In genomic region chr7:100927287-100928000, GRCm38 (mm10) we compare ENCODE assay signal across 8 mouse cellular contexts. TPM values are rescaled to one million over a fixed set of nuclear protein-coding genes. Genes with fewer than 3 reads are reported as not detected.
A peak's percentile ranks its signal among the peaks of the same experiment; 100 is the strongest.
DNase-seq lines count a peak whose midpoint lies in the region; ATAC-seq lines count a peak whose summit lies in the region.

No protein-coding gene starts in this region.

- no peak for ATAC-seq in kidney, embryonic 16.5 days (ENCODE audit: low FRiP score, low TSS enrichment)
- ATAC-seq in intestine, embryonic 15.5 days, result no peak

- 6% methylated on average over 7 of the region's 7 CpGs for WGBS in kidney, embryonic 16.5 days
- 33% methylated on average over 7 of the region's 7 CpGs for WGBS in forebrain, embryonic 10.5 days
- WGBS in intestine, embryonic 15.5 days, result 8% methylated on average over 7 of the region's 7 CpGs

- DNase-seq in kidney, adult 18-20 months, result no peak
- no peak for DNase-seq in forebrain, embryonic 10.5 days (ENCODE audit: extremely low spot score, low spot score)
- peak; percentile 34 for DNase-seq in neural tube, embryonic 10.5 days (ENCODE audit: extremely low spot score, low spot score)
- DNase-seq in thymus, postnatal 25 days, result no peak
- no peak for DNase-seq in spleen, postnatal 36 days (ENCODE audit: low spot score in 2 of 2)
- DNase-seq in layer of hippocampus, adult 9-10 months (ENCODE audit: low spot score), result no peak

- H3K4me1 ChIP-seq in kidney, embryonic 16.5 days (ENCODE audit: insufficient read depth, low read length), result peaks cover 81% of the 10 kb centered on the region
- peaks cover 98% of the 10 kb centered on the region for H3K4me1 ChIP-seq in forebrain, embryonic 10.5 days
- H3K4me1 ChIP-seq in intestine, embryonic 15.5 days (replicated peaks), result peaks cover 83% of the 10 kb centered on the region

- H3K27ac ChIP-seq in kidney, embryonic 16.5 days (ENCODE audit: low read length), result peak overlapping the region; percentile 52
- H3K27ac ChIP-seq in forebrain, embryonic 10.5 days, result peak overlapping the region; percentile 75
- 0 out of 2 replicates have a peak overlapping the region, but pooled peaks have one; percentile 4 for H3K27ac ChIP-seq in intestine, embryonic 15.5 days

- peak overlapping the region; percentile 88 for H3K4me3 ChIP-seq in kidney, embryonic 16.5 days (ENCODE audit: low read length)
- peak overlapping the region; percentile 84 for H3K4me3 ChIP-seq in forebrain, embryonic 10.5 days
- peak overlapping the region; percentile 82 for H3K4me3 ChIP-seq in intestine, embryonic 15.5 days (replicated peaks)

- peaks cover 20% of the 10 kb centered on the region for H3K36me3 ChIP-seq in kidney, embryonic 16.5 days (ENCODE audit: insufficient read depth, low read length)
- peaks cover 72% of the 10 kb centered on the region for H3K36me3 ChIP-seq in forebrain, embryonic 10.5 days (replicated peaks)
- H3K36me3 ChIP-seq in intestine, embryonic 15.5 days, result 0 out of 2 replicates have a peak, but pooled peaks cover 3% of the 10 kb centered on the region

- peak overlapping the region; percentile 99 for H3K9ac ChIP-seq in kidney, embryonic 16.5 days (replicated peaks; ENCODE audit: low read length)
- H3K9ac ChIP-seq in intestine, embryonic 15.5 days, result peak overlapping the region; percentile 91

- H3K4me2 ChIP-seq in kidney, embryonic 16.5 days (replicated peaks; ENCODE audit: low read depth, low read length), result peak overlapping the region; percentile 86
- H3K4me2 ChIP-seq in intestine, embryonic 15.5 days (replicated peaks), result peak overlapping the region; percentile 86

- H3K9me3 ChIP-seq in kidney, embryonic 16.5 days (ENCODE audit: low read length), result no peaks in the 10 kb centered on the region
- no peaks in the 10 kb centered on the region for H3K9me3 ChIP-seq in forebrain, embryonic 10.5 days
- H3K9me3 ChIP-seq in intestine, embryonic 15.5 days, result no peaks in the 10 kb centered on the region

- H3K27me3 ChIP-seq in kidney, embryonic 16.5 days (ENCODE audit: insufficient read depth, low read length), result no peaks in the 10 kb centered on the region
- H3K27me3 ChIP-seq in forebrain, embryonic 10.5 days (ENCODE audit: poor library complexity, severe bottlenecking), result peaks cover 21% of the 10 kb centered on the region
- H3K27me3 ChIP-seq in intestine, embryonic 15.5 days (replicated peaks), result no peaks in the 10 kb centered on the region

RNA-seq across cellular contexts. Expression of gene Arhgef17, which starts 4.5 kb away (rescaled TPM):
- 10.7 and 10.8 TPM in 2 replicates for polyA plus RNA-seq in kidney, embryonic 16.5 days (2015; fragmentation: Nextera tagmentation; extraction: Ambion mirVana)
- 6.5 TPM in 2 replicates for polyA plus RNA-seq in forebrain, embryonic 10.5 days (2016; fragmentation: Nextera tagmentation; extraction: Ambion mirVana)
- 5.0 and 6.0 TPM in 2 replicates for polyA plus RNA-seq in intestine, embryonic 15.5 days (2015; fragmentation: Nextera tagmentation; extraction: Ambion mirVana)

RNA-seq across cellular contexts. Expression of gene P2ry6, which starts 47.0 kb away (rescaled TPM):
- 4.8 and 5.2 TPM in 2 replicates for polyA plus RNA-seq in kidney, embryonic 16.5 days (2015; fragmentation: Nextera tagmentation; extraction: Ambion mirVana)
- 1.5 and 2.0 TPM in 2 replicates for polyA plus RNA-seq in forebrain, embryonic 10.5 days (2016; fragmentation: Nextera tagmentation; extraction: Ambion mirVana)
- polyA plus RNA-seq in intestine, embryonic 15.5 days (2015; fragmentation: Nextera tagmentation; extraction: Ambion mirVana), result 8.4 and 10.4 TPM in 2 replicates

Comparison
In these comparisons a context has a peak if more than half of its experiments do, and no peak if none do; other contexts are left out.
1. H3K27ac ChIP-seq: peak in every context shown above with its lines; median percentile 75 in forebrain, embryonic 10.5 days; 52 in kidney, embryonic 16.5 days; 4 in intestine, embryonic 15.5 days.